Mouse (Mus musculus) G1E-ER4 (cell line): ENCODE measurements around the gene Clmn. TPM values are rescaled to one million over a fixed set of nuclear protein-coding genes. Genes with fewer than 3 reads are reported as not detected.

Experiments
- GATA1 ChIP-seq: IDR thresholded peaks from one replicate; pipeline ENCODE4 v1.8.0; 2012; ENCODE audit warnings: low read length, inconsistent platforms
- polyA plus RNA-seq: library from polyadenylated mRNA; stranded (reverse); fragments of >175 nt; gene quantifications from 2 replicates; pipeline ENCODE4 v1.2.3, GENCODE M21; 2012

Clmn gene
- polyA plus RNA-seq, 1 experiment, result not detected

- no peak for TF ChIP-seq GATA1
These were observed 25.2 kb upstream of the Clmn start for GRCm38 (mm10) chr12:104890066-104890465.

- no peak for TF ChIP-seq GATA1
These were observed 21.2 kb upstream of the Clmn start for GRCm38 (mm10) chr12:104886104-104886503.

- no peak for TF ChIP-seq GATA1
These were observed 17.7 kb upstream of the Clmn start for GRCm38 (mm10) chr12:104882533-104882932.

- no peak for TF ChIP-seq GATA1
These were observed 17.2 kb upstream of the Clmn start for GRCm38 (mm10) chr12:104882061-104882460.

GRCm38 (mm10) chr12:104881518-104882060 lies 16.7 kb upstream of the Clmn start:
- TF ChIP-seq GATA1, result no peak

GRCm38 (mm10) chr12:104880367-104880766 lies 15.5 kb upstream of the Clmn start:
- no peak for TF ChIP-seq GATA1

GRCm38 (mm10) chr12:104879577-104879989 lies 14.7 kb upstream of the Clmn start:
- no peak for TF ChIP-seq GATA1

- TF ChIP-seq GATA1, result no peak
These were observed 11.2 kb upstream of the Clmn start for GRCm38 (mm10) chr12:104876053-104876452.

- no peak for TF ChIP-seq GATA1
These were observed 7.1 kb upstream of the Clmn start for GRCm38 (mm10) chr12:104871987-104872386.

GRCm38 (mm10) chr12:104869737-104870136 lies 4.9 kb upstream of the Clmn start:
- TF ChIP-seq GATA1, result no peak

- TF ChIP-seq GATA1, result no peak
These were observed 3.6 kb upstream of the Clmn start for GRCm38 (mm10) chr12:104868430-104868829.

- no peak for TF ChIP-seq GATA1
These were observed 3.0 kb upstream of the Clmn start for GRCm38 (mm10) chr12:104867851-104868250.

GRCm38 (mm10) chr12:104865166-104865535 lies 275 bp upstream of the Clmn start:
- no peak for TF ChIP-seq GATA1

GRCm38 (mm10) chr12:104863653-104864052 lies 1.2 kb downstream of the Clmn start:
- TF ChIP-seq GATA1, result no peak

GRCm38 (mm10) chr12:104859140-104859539 lies 5.7 kb downstream of the Clmn start:
- TF ChIP-seq GATA1, result no peak

- no peak for TF ChIP-seq GATA1
These were observed 6.1 kb downstream of the Clmn start for GRCm38 (mm10) chr12:104858732-104859131.

GRCm38 (mm10) chr12:104857614-104858013 lies 7.3 kb downstream of the Clmn start:
- no peak for TF ChIP-seq GATA1

GRCm38 (mm10) chr12:104856540-104856939 lies 8.3 kb downstream of the Clmn start:
- TF ChIP-seq GATA1, result no peak
